Mouse (Mus musculus) midbrain, postnatal 0 days (tissue): ENCODE measurements around the gene Ccdc60. TPM values are rescaled to one million over a fixed set of nuclear protein-coding genes. Genes with fewer than 3 reads are reported as not detected.
A peak's percentile ranks its signal among the peaks of the same experiment; 100 is the strongest.

Experiments used
- ATAC-seq: fragments of 200-750 bp; cut with Nextera tagmentation; 2 replicates; pipeline ENCODE4 v1.8.0; 2017; ENCODE audit warnings: moderate number of reproducible peaks, mild to moderate bottlenecking, moderate TSS enrichment, moderate library complexity; ENCODE audit not compliant: low FRiP score
- DNase-seq: peaks from one replicate; pipeline ENCODE4 v3.0.0-alpha.2; 2015; ENCODE audit warnings: low spot score
- H3K27ac ChIP-seq: fragments of 300-500 bp; sonication (generic); 2 replicates; pipeline ENCODE4 v1.5.1; 2014; ENCODE audit warnings: low read depth, mild to moderate bottlenecking, low read length, mixed read lengths
- H3K27me3 ChIP-seq: fragments of 300-500 bp; sonication (generic); 2 replicates; pipeline ENCODE4 v1.6.1; 2014; ENCODE audit warnings: low read length, control low read depth, mixed read lengths; ENCODE audit not compliant: insufficient read depth
- H3K36me3 ChIP-seq: fragments of 300-500 bp; sonication (generic); 2 replicates; pipeline ENCODE4 v1.6.1; 2014; ENCODE audit warnings: low read length, control low read depth, mixed read lengths; ENCODE audit not compliant: insufficient read depth
- H3K4me1 ChIP-seq: fragments of 300-500 bp; sonication (generic); 2 replicates; pipeline ENCODE4 v1.6.1; 2014; ENCODE audit warnings: mild to moderate bottlenecking, control low read depth, antibody characterized with exemption, low read length, mixed read lengths; ENCODE audit not compliant: insufficient read depth
- H3K4me2 ChIP-seq: fragments of 300-500 bp; sonication (generic); 2 replicates; pipeline ENCODE4 v1.6.1; 2014; ENCODE audit warnings: low read depth, mild to moderate bottlenecking, low read length, mixed read lengths; ENCODE audit not compliant: poor library complexity, severe bottlenecking
- H3K4me3 ChIP-seq: fragments of 300-500 bp; sonication (generic); 2 replicates; pipeline ENCODE4 v1.5.1; 2014; ENCODE audit warnings: low read depth, mild to moderate bottlenecking, low read length, moderate library complexity
- H3K9ac ChIP-seq: fragments of 300-500 bp; sonication (generic); replicated peaks from 2 replicates; pipeline ENCODE4 v1.6.1; 2014; ENCODE audit warnings: mild to moderate bottlenecking, low read length, moderate library complexity, mixed read lengths; ENCODE audit not compliant: poor library complexity, severe bottlenecking
- H3K9me3 ChIP-seq: fragments of 300-500 bp; sonication (generic); 2 replicates; pipeline ENCODE4 v1.6.1; 2016; ENCODE audit warnings: low read length, control low read depth
- CTCF ChIP-seq: IDR thresholded peaks from 2 replicates; pipeline ENCODE4 v1.5.1; 2016; ENCODE audit warnings: antibody characterized with exemption, mild to moderate bottlenecking
- WGBS: fragments of 180-500 bp; shearing (Covaris S2); extraction: QIAGEN DNeasy Blood & Tissue Kit; methylation state at CpG from one replicate; pipeline ENCODE4 v1.1.7; 2014; 5-methylcytosine and 5-hydroxymethylcytosine counted together
- polyA plus RNA-seq: library from polyadenylated mRNA; unstranded; fragments of >200 nt; fragmentation: Nextera tagmentation; extraction: Ambion mirVana; gene quantifications from 2 replicates; pipeline ENCODE4 v1.2.1, GENCODE M21; 2015
- total RNA-seq: library from RNA; depleted of rRNA; stranded (reverse); fragments of >200 nt; gene quantifications from 2 replicates; pipeline ENCODE4 v1.2.3, GENCODE M21; 2014

Gene Ccdc60
- total and polyA plus RNA-seq, 2 experiments from 2014 or later = 2.2 to 2.6 TPM

- ATAC-seq (no peak), DNase-seq (no peak)
- TF ChIP-seq CTCF = no peak
- 33% methylated on average over 1 of the region's 2 CpGs for WGBS
- no peaks in the 10 kb centered on the region for H3K27me3 ChIP-seq
- no peaks in the 10 kb centered on the region for H3K4me1 ChIP-seq
- H3K9me3 ChIP-seq = no peaks in the 10 kb centered on the region
- no peak overlapping the region for H3K27ac ChIP-seq
- H3K4me2 ChIP-seq = no peak overlapping the region
- H3K36me3 ChIP-seq = no peaks in the 10 kb centered on the region
- no peak overlapping the region for H3K4me3 ChIP-seq
- H3K9ac ChIP-seq = no peak overlapping the region; the same call in 1 of the 2 replicates
These were observed 148.1 kb downstream of the Ccdc60 start for GRCm38 (mm10) chr5:116140682-116141081.

GRCm38 (mm10) chr5:116123344-116123743 is 165.4 kb downstream of the Ccdc60 start:
- H3K27me3 ChIP-seq = 0 out of 2 replicates have a peak, but pooled peaks cover 3% of the 10 kb centered on the region
- whole genome bisulfite sequencing = 9% methylated on average over 11 of the region's 11 CpGs

GRCm38 (mm10) chr5:116116567-116116966 is 172.2 kb downstream of the Ccdc60 start:
- no peak overlapping the region for H3K27ac ChIP-seq
- DNase-seq (peak; percentile 66), ATAC-seq (no peak)
- no peaks in the 10 kb centered on the region for H3K4me1 ChIP-seq
- H3K9me3 ChIP-seq = no peaks in the 10 kb centered on the region
- no peak overlapping the region for H3K9ac ChIP-seq
- TF ChIP-seq CTCF = peak; percentile 88
- 49% methylated on average over 9 of the region's 9 CpGs for WGBS
- no peaks in the 10 kb centered on the region for H3K36me3 ChIP-seq
- no peak overlapping the region for H3K4me3 ChIP-seq
- no peaks in the 10 kb centered on the region for H3K27me3 ChIP-seq
- no peak overlapping the region for H3K4me2 ChIP-seq

More at GRCm38 (mm10) chr5:116123344-116123743, 165.4 kb downstream of the Ccdc60 start:
- H3K27ac ChIP-seq = no peak overlapping the region
- ATAC-seq (peak; percentile 56; the same call in 1 of the 2 replicates), DNase-seq (peak; percentile 92)
- no peaks in the 10 kb centered on the region for H3K4me1 ChIP-seq
- H3K4me2 ChIP-seq = no peak overlapping the region
- TF ChIP-seq CTCF = peak; percentile 99
- H3K9me3 ChIP-seq = no peaks in the 10 kb centered on the region
- H3K4me3 ChIP-seq = no peak overlapping the region
- no peaks in the 10 kb centered on the region for H3K36me3 ChIP-seq
- no peak overlapping the region for H3K9ac ChIP-seq

GRCm38 (mm10) chr5:116116110-116116509 is 172.7 kb downstream of the Ccdc60 start:
- H3K27me3 ChIP-seq = no peaks in the 10 kb centered on the region
- no peak overlapping the region for H3K27ac ChIP-seq
- no peak for TF ChIP-seq CTCF
- H3K4me2 ChIP-seq = no peak overlapping the region
- no peak overlapping the region for H3K9ac ChIP-seq
- H3K4me3 ChIP-seq = no peak overlapping the region
- 62% methylated on average over 4 of the region's 4 CpGs for WGBS
- no peaks in the 10 kb centered on the region for H3K4me1 ChIP-seq
- no peak for DNase-seq
- no peaks in the 10 kb centered on the region for H3K36me3 ChIP-seq
- H3K9me3 ChIP-seq = no peaks in the 10 kb centered on the region
- no peak for ATAC-seq

- H3K27ac ChIP-seq = no peak overlapping the region
- H3K36me3 ChIP-seq = no peaks in the 10 kb centered on the region
- peak; percentile 82 for DNase-seq
- H3K9me3 ChIP-seq = no peaks in the 10 kb centered on the region
- H3K4me1 ChIP-seq = no peaks in the 10 kb centered on the region
- no peaks in the 10 kb centered on the region for H3K27me3 ChIP-seq
- H3K9ac ChIP-seq = no peak overlapping the region
- no peak for TF ChIP-seq CTCF
- no peak for ATAC-seq
- WGBS = 61% methylated on average over 14 of the region's 14 CpGs
- H3K4me2 ChIP-seq = no peak overlapping the region
- no peak overlapping the region for H3K4me3 ChIP-seq
These were observed 173.5 kb downstream of the Ccdc60 start for GRCm38 (mm10) chr5:116115071-116115834.

- no peaks in the 10 kb centered on the region for H3K27me3 ChIP-seq
- no peaks in the 10 kb centered on the region for H3K36me3 ChIP-seq
- no peaks in the 10 kb centered on the region for H3K4me1 ChIP-seq
- H3K27ac ChIP-seq = no peak overlapping the region
- H3K9me3 ChIP-seq = no peaks in the 10 kb centered on the region
- no peak overlapping the region for H3K4me3 ChIP-seq
- no peak for TF ChIP-seq CTCF
- H3K9ac ChIP-seq = no peak overlapping the region
- H3K4me2 ChIP-seq = no peak overlapping the region
- ATAC-seq = no peak
- no peak for DNase-seq
- 89% methylated on average over 10 of the region's 10 CpGs for WGBS
These were observed 180.1 kb downstream of the Ccdc60 start for GRCm38 (mm10) chr5:116108651-116109050.
